Mouse (Mus musculus) heart, embryonic 14.5 days (tissue): Measurements from ENCODE around the gene Kcnj6. TPM values are rescaled to one million over a fixed set of nuclear protein-coding genes. Genes with fewer than 3 reads are reported as not detected.

Experiments
- ATAC-seq: fragments of 200-750 bp; cut with Nextera tagmentation; 2 replicates; pipeline ENCODE4 v1.8.0; 2017; ENCODE audit warnings: low read depth, moderate TSS enrichment; ENCODE audit not compliant: insufficient number of reproducible peaks, insufficient read depth, low FRiP score
- H3K27ac ChIP-seq, 2 experiments: fragments of 200-500 bp in 1 of 2; fragments of 300-500 bp in 1 of 2; sonication (generic) in 1 of 2; replicated peaks in 1 of 2; 2 replicates each; pipeline ENCODE4 v1.5.1; 2012 to 2014; ENCODE audit warnings: low read depth in 2 of 2, low read length in 2 of 2, control low read depth in 1 of 2, mild to moderate bottlenecking in 1 of 2, mixed read lengths in 1 of 2; ENCODE audit not compliant: control insufficient read depth in 1 of 2, insufficient read depth in 1 of 2
- H3K27me3 ChIP-seq: fragments of 300-500 bp; sonication (generic); 2 replicates; pipeline ENCODE4 v1.6.1; 2014; ENCODE audit warnings: mild to moderate bottlenecking, low read length, control low read depth; ENCODE audit not compliant: control insufficient read depth, insufficient read depth
- H3K36me3 ChIP-seq: fragments of 300-500 bp; sonication (generic); 2 replicates; pipeline ENCODE4 v1.6.1; 2014; ENCODE audit warnings: mild to moderate bottlenecking, control low read depth, low read length, mixed read lengths; ENCODE audit not compliant: control insufficient read depth, insufficient read depth
- H3K4me1 ChIP-seq, 2 experiments: fragments of 200-500 bp in 1 of 2; fragments of 300-500 bp in 1 of 2; sonication (generic) in 1 of 2; 2 replicates each; pipeline ENCODE4 v1.6.1; 2012 to 2014; ENCODE audit warnings: low read length in 2 of 2, control low read depth in 1 of 2, mixed read lengths in 1 of 2; ENCODE audit not compliant: control insufficient read depth in 2 of 2, insufficient read depth in 2 of 2
- H3K4me2 ChIP-seq: fragments of 300-500 bp; sonication (generic); 2 replicates; pipeline ENCODE4 v1.6.1; 2014; ENCODE audit warnings: mild to moderate bottlenecking, low read length
- H3K4me3 ChIP-seq, 2 experiments: fragments of 200-500 bp in 1 of 2; fragments of 300-500 bp in 1 of 2; sonication (generic) in 1 of 2; 2 replicates each; pipeline ENCODE4 v1.5.1; 2012 to 2014; ENCODE audit warnings: low read length in 2 of 2, mild to moderate bottlenecking in 2 of 2, control low read depth in 1 of 2, low read depth in 1 of 2, moderate library complexity in 1 of 2; ENCODE audit not compliant: control insufficient read depth in 1 of 2, insufficient read depth in 1 of 2
- H3K9ac ChIP-seq: fragments of 300-500 bp; sonication (generic); 2 replicates; pipeline ENCODE4 v1.6.1; 2014; ENCODE audit warnings: mild to moderate bottlenecking, low read length
- H3K9me3 ChIP-seq: fragments of 300-500 bp; sonication (generic); 2 replicates; pipeline ENCODE4 v1.6.1; 2016; ENCODE audit warnings: low read length, control low read depth; ENCODE audit not compliant: control insufficient read depth
- WGBS: fragments of 180-500 bp; shearing (Covaris S2); extraction: QIAGEN DNeasy Blood & Tissue Kit; methylation state at CpG from one replicate; pipeline ENCODE4 v1.1.7; 2014; 5-methylcytosine and 5-hydroxymethylcytosine counted together
- polyA plus RNA-seq: library from polyadenylated mRNA; unstranded; fragments of >200 nt; fragmentation: Nextera tagmentation; extraction: Ambion mirVana; gene quantifications from 2 replicates; pipeline ENCODE4 v1.2.1, GENCODE M21; 2014

Gene Kcnj6
- polyA plus RNA-seq, 1 experiment from 2014 or later: 0.20 TPM

GRCm38 (mm10) chr16:94968941-94969340 lies 28.6 kb downstream of the Kcnj6 start:
- Histone ChIP-seq H3K27me3 (no peaks in the 10 kb centered on the region), H3K4me2 (no peak overlapping the region), H3K4me3 (no peak overlapping the region), H3K9me3 (no peaks in the 10 kb centered on the region), H3K9ac (no peak overlapping the region), H3K36me3 (no peaks in the 10 kb centered on the region), H3K27ac (no peak overlapping the region), H3K4me1 (no peaks in the 10 kb centered on the region)
- 64% methylated on average over 6 of the region's 6 CpGs for WGBS
- no peak for ATAC-seq

GRCm38 (mm10) chr16:94968472-94968871 lies 29.0 kb downstream of the Kcnj6 start:
- no peaks in the 10 kb centered on the region for H3K4me1 ChIP-seq
- WGBS: 66% methylated on average over 2 of the region's 2 CpGs
- H3K9ac ChIP-seq: no peak overlapping the region
- no peak overlapping the region for H3K4me3 ChIP-seq
- no peak overlapping the region for H3K27ac ChIP-seq
- no peak overlapping the region for H3K4me2 ChIP-seq
- H3K36me3 ChIP-seq: no peaks in the 10 kb centered on the region
- H3K9me3 ChIP-seq: no peaks in the 10 kb centered on the region
- no peak for ATAC-seq
- no peaks in the 10 kb centered on the region for H3K27me3 ChIP-seq

- no peaks in the 10 kb centered on the region for H3K4me1 ChIP-seq
- no peak overlapping the region for H3K9ac ChIP-seq
- H3K9me3 ChIP-seq: no peaks in the 10 kb centered on the region
- no peaks in the 10 kb centered on the region for H3K36me3 ChIP-seq
- WGBS: 80% methylated on average over 9 of the region's 9 CpGs
- no peak overlapping the region for H3K27ac ChIP-seq
- no peak for ATAC-seq
- H3K27me3 ChIP-seq: no peaks in the 10 kb centered on the region
- no peak overlapping the region for H3K4me2 ChIP-seq
- H3K4me3 ChIP-seq: no peak overlapping the region
These were observed 40.2 kb downstream of the Kcnj6 start for GRCm38 (mm10) chr16:94957156-94957828.

DNA sequence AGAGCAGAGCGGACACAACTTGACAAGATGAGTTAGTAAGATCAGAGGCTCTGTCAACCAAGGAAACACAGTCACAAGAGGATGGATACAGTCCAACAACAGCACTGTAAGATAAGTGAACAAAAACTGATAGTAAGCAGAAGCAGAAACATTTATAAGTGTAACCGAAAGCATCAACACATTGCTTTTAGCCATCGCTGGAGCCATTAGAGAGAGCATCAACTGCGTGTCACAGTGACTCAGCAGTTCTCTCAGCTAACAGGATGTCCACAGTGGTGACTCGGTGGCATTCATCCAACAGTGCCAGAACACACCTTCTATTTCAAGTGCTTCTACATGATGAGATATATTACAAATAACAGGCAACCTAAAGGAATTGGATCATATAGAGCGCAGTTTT lies 41.1 kb downstream of the Kcnj6 start:
- Histone ChIP-seq H3K4me3 (no peak overlapping the region), H3K9ac (no peak overlapping the region), H3K36me3 (no peaks in the 10 kb centered on the region), H3K9me3 (no peaks in the 10 kb centered on the region), H3K4me2 (no peak overlapping the region), H3K4me1 (no peaks in the 10 kb centered on the region), H3K27ac (no peak overlapping the region), H3K27me3 (no peaks in the 10 kb centered on the region)
- ATAC-seq: no peak
- WGBS: 76% methylated on average over 6 of the region's 6 CpGs

GRCm38 (mm10) chr16:94953294-94953693 lies 44.2 kb downstream of the Kcnj6 start:
- no peak overlapping the region for H3K9ac ChIP-seq
- no peaks in the 10 kb centered on the region for H3K4me1 ChIP-seq
- H3K27me3 ChIP-seq: no peaks in the 10 kb centered on the region
- H3K36me3 ChIP-seq: no peaks in the 10 kb centered on the region
- 53% methylated on average over 1 of the region's 1 CpGs for WGBS
- ATAC-seq: no peak
- no peaks in the 10 kb centered on the region for H3K9me3 ChIP-seq
- no peak overlapping the region for H3K4me3 ChIP-seq
- H3K4me2 ChIP-seq: no peak overlapping the region
- no peak overlapping the region for H3K27ac ChIP-seq

DNA sequence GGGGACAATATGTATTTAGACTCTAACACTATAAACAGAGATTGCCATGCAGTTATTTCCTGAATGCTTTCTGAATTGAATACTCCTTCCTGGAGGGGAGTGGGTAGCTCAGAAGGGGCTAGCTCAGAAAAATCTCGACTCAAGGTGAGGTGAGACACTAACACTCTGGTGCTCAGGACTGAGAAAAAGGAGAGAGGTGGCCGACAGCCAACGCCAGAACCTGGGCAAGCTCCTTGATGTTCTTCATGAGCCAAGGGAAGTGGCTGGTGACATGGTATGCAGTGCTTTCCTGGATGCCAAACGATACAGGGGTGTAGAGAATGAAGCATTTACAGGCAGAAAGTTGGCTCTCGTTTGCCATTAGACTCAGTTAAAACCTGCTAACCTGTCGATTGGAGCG lies 48.3 kb downstream of the Kcnj6 start:
- H3K27ac ChIP-seq: no peak overlapping the region
- ATAC-seq: no peak
- no peak overlapping the region for H3K4me3 ChIP-seq
- H3K9me3 ChIP-seq: no peaks in the 10 kb centered on the region
- H3K36me3 ChIP-seq: no peaks in the 10 kb centered on the region
- H3K4me2 ChIP-seq: no peak overlapping the region
- WGBS: 77% methylated on average over 7 of the region's 7 CpGs
- no peak overlapping the region for H3K9ac ChIP-seq
- no peaks in the 10 kb centered on the region for H3K27me3 ChIP-seq
- no peaks in the 10 kb centered on the region for H3K4me1 ChIP-seq

DNA sequence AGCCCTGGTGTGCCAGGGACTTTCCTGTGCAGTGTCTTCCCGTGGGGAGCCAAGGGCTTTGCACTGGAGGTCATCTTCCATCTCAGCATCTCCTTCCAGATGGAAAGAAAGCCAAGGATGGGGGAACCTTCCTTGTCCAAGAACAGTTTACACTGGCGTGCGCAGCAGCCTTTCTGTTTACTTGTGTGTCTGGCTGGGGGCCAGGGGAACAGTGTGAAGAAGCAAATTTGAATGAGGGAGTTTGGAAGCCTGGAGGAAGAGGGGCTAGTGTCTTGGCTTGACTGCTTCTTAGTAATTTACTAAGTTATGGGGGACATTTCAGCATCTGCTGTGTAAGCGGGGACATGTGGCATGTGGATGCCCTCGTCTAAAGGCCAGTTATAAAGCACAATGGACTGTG lies 50.7 kb downstream of the Kcnj6 start:
- no peak for ATAC-seq
- no peaks in the 10 kb centered on the region for H3K9me3 ChIP-seq
- H3K4me2 ChIP-seq: no peak overlapping the region
- no peaks in the 10 kb centered on the region for H3K4me1 ChIP-seq
- 73% methylated on average over 5 of the region's 5 CpGs for WGBS
- no peak overlapping the region for H3K9ac ChIP-seq
- H3K27me3 ChIP-seq: no peaks in the 10 kb centered on the region
- no peaks in the 10 kb centered on the region for H3K36me3 ChIP-seq
- H3K4me3 ChIP-seq: no peak overlapping the region
- H3K27ac ChIP-seq: no peak overlapping the region

GRCm38 (mm10) chr16:94932702-94933101 lies 64.8 kb downstream of the Kcnj6 start:
- Histone ChIP-seq H3K36me3 (no peaks in the 10 kb centered on the region), H3K27me3 (peaks cover 10% of the 10 kb centered on the region; the same call in 1 of the 2 replicates), H3K4me2 (no peak overlapping the region), H3K9ac (no peak overlapping the region), H3K9me3 (no peaks in the 10 kb centered on the region), H3K4me1 (no peaks in the 10 kb centered on the region; a peak in 1 of 4 replicates), H3K4me3 (no peak overlapping the region), H3K27ac (no peak overlapping the region)
- 79% methylated on average over 8 of the region's 8 CpGs for WGBS
- no peak for ATAC-seq
